Mouse (Mus musculus) heart, postnatal 36 days (tissue): ENCODE data around the gene Cdiptos. TPM values are rescaled to one million over a fixed set of nuclear protein-coding genes. Genes with fewer than 3 reads are reported as not detected.

Experiments
- DNase-seq, 2 experiments: peaks; one replicate each; pipeline ENCODE4 v3.0.0; 2021 to 2022
- intact Hi-C: fragments of 180-260 bp; cut with DNase I; formaldehyde crosslinking; loops from one replicate; pipeline ENCODE4 v1.15.1; 2025
- total RNA-seq, 2 experiments: library from RNA; stranded (reverse); gene quantifications; 2 replicates each; pipeline ENCODE4 v1.2.3; 2021

The Cdiptos gene
- total RNA-seq, 2 experiments from 2014 or later: 0.31 to 0.65 TPM

DNA sequence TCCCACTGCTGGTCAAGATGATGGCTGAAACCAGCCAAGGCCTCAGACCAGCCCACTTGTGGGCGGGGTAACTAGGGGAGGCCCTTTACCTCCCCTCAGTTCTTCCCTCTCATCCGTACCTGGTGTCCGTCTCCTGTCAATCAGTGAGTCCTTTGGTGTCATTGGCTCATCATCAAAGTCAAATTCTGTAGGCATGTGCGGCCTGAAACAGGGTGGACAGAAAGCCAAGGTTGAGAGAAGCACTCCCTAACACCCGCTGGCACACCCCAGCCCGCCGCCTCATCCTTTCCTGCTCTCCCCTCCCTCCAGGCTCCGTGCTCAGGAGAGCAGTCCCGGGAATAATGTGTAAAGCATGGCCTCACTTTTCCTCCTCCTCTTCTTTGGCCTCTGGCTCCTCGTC is 40.2 kb upstream of the Cdiptos start:
- DNase-seq: no peak
- intact Hi-C loops: no loop called here

GRCm38 (mm10) chr7:127014993-127015392 is 39.1 kb upstream of the Cdiptos start:
- intact Hi-C loops: loop anchor here (2.0 kb wide), 1 partner anchor 38 kb away; the partner anchor contains the start of gene Cdiptos
- DNase-seq: no peak

- peak; percentile 77 to 82 for DNase-seq
- intact Hi-C loops: loop anchor here (2.0 kb wide), 1 partner anchor 38 kb away; the partner anchor contains the start of gene Cdiptos
These were observed 38.4 kb upstream of the Cdiptos start, which contains the start of gene Mvp for GRCm38 (mm10) chr7:127014320-127014719. TSS of gene Mvp (minus strand) at chr7:127014621.

GRCm38 (mm10) chr7:127013385-127013784 is 37.5 kb upstream of the Cdiptos start:
- intact Hi-C loops: no loop called here
- no peak for DNase-seq

DNA sequence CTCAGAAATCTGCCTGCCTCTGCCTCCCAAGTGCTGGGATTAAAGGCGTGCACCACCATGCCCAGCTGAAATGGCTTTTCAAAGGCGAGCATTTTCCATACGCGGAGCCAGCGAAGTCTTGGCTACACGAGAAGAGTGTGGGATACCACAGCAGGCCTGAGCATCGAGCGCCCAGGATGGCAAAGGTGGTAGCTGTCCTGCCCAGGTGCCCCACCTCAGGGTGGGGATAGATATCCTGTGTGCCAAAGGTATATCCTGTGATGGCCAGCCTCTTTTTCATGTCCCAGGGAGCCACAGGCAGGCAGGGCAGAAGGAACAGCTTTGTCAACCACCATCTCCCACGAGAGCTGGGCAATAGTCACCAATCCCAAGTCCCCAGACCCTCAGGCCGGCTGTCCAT is 36.9 kb upstream of the Cdiptos start:
- intact Hi-C loops: no loop called here
- no peak for DNase-seq

GRCm38 (mm10) chr7:127012374-127012773 is 36.5 kb upstream of the Cdiptos start:
- no peak for DNase-seq
- intact Hi-C loops: no loop called here

DNA sequence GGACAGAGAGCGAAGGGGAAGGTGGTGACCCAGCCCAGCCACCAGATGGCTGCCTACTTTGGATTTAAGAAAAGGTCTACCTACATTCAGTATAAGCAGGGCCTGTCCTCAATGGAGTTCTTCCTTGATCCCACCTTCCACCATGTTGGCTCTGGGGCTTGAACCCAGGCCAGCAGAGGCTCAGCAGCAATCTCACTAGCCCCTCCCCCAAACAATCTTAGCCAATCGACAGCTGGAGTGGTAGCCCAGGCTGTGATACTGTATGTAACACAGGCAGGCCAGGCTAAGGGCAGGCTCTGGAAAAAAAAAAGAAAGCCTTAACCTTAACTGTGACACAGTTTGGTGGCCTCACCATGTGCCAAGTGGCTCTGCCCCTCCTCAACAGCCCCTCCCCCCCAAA is 35.8 kb upstream of the Cdiptos start:
- intact Hi-C loops: no loop called here
- no peak for DNase-seq

- intact Hi-C loops: no loop called here
- no peak for DNase-seq
These were observed 35.2 kb upstream of the Cdiptos start for GRCm38 (mm10) chr7:127011051-127011450.

DNA sequence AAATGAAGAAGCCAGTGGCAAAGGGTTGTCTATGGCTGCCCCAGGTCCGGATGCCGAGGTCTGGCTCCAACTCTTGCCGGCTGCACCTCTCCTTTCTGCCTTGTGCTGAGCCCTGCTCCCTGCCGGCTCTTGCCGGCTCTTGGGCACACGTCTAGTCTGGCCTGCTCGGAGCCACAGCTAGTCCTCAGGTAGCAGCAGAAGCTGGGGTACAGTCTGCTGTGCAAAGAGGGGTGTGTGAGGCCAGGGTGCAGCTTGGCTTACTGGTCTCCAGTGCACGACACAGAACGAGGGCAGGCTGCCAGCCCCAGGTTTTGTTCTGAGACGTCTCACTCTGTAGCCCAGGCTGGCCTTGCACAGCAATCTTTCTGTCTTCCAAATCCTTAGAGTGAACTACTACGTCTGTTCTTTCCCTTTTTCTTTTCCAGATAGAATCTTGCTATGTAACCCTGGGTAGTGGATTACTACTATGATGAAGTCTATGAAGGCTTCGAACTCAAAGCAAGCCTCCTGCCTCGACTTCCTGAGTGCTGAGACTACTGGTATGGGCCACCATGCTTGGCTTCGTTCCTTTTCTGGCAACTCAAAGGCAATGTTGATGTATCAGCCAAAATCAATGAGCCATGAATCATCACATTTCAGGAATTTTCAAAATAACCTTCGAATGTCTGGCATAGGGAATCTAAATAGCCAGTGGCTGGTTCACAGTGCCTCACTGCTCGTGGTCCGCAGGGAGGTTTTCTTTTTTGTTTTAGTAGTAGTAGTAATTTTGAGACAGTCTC is 33.6 kb upstream of the Cdiptos start:
- intact Hi-C loops: no loop called here
- no peak for DNase-seq

DNA sequence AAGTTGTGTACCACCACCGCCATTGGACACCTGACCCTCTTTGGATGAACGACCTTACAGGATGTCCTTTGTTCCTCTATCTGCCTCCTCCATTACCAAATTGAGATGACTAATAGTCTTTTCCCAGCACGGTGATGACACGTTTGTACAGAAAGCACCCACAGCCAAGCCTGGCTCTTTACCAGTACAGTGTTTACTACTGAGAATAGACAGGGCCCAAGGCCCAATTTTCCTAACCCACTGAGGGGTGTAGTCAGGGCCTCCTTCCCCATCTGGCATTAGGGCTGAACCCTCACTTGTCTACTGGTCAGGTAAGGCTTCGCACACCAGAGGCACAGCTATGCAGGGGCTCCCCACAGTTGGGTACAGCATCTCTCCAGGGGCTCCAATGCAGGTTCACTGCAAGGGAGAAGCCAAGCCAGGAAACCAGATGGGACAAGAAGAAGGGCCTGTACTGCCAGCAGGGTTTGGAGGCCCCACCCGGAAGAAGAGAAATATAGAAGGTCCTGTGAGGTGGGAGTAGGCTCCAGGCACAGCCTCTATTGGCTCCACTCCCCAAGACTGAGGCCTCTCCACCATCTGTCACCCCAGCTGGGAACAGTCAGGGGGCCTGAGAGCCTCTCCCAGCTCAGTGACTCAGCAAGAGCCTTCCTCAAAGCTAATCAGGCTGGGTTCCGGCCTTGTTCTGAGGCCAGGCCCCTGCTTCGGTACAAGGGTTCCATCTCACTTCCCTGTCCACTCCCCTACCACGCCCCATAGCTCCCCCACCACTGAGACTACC is 32.5 kb upstream of the Cdiptos start:
- peak; percentile 73 to 79 for DNase-seq
- intact Hi-C loops: no loop called here

GRCm38 (mm10) chr7:127007313-127008024 is 31.6 kb upstream of the Cdiptos start:
- DNase-seq: no peak
- intact Hi-C loops: no loop called here

DNA sequence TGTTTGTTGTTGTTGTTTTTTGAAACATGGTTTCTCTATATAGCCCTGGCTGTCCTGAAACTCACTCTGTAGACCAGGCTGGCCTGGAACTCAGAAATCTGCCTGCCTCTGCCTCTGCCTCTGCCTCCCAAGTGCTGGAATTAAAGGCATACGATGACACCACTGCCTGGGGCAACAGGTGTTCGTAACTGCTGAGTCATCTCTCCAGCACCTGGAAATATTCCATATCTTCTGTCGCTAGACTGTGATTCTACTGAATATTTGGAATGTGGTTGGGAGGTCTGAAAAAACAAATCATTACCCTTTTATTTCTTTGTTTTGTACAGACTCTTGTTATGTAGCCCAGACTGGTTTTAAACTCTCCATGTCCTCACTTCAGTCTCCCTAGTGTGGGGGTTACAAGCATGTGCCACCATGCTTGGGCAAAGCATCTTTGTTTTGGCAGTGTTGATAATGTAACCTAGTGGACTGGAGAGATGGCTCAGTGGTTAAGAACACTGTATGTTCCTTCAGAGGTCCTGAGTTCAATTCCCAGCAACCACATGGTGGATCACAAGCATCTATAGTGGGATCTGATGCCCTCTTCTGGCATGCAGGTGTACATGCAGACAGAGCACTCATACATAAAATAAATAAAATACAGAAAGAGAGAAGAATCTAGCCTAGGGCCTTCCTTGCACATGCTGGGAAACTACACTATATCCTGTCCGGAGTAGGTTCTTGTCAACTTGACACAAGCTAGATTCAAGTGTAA is 28.4 kb upstream of the Cdiptos start:
- intact Hi-C loops: no loop called here
- no peak for DNase-seq

- intact Hi-C loops: no loop called here
These were observed 27.7 kb upstream of the Cdiptos start for GRCm38 (mm10) chr7:127003620-127004019.

DNA sequence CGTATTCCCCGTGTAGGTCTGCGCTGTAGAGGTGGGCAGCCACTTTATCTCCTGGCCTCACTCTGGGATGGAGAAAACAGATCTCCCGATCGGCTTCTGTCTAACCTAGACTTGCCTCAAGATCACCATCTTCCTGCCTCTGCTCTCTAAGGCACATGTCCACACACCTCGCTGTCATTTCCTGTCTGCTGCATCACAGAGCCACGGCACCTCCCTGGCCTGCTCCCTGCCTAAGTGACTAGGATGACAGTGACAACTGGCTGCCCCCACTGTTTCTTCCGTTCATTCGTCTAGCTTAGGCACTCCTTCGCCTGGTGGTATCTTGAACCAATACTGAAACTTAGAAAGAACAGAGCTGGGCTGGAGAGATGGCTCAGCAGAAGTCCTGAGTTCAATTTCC is 23.7 kb upstream of the Cdiptos start:
- DNase-seq: no peak
- intact Hi-C loops: loop anchor here (5.0 kb wide), 1 partner anchor 52 kb away; the partner anchor contains the start of gene Asphd1

More at GRCm38 (mm10) chr7:127003620-127004019, 27.7 kb upstream of the Cdiptos start:
- DNase-seq: no peak

GRCm38 (mm10) chr7:126996449-126996848 is 20.6 kb upstream of the Cdiptos start:
- intact Hi-C loops: loop anchor here (5.0 kb wide), 1 partner anchor 49 kb away; the partner anchor contains the start of gene Asphd1
- no peak for DNase-seq

- DNase-seq: no peak
- intact Hi-C loops: no loop called here
These were observed 12.9 kb upstream of the Cdiptos start for GRCm38 (mm10) chr7:126988816-126989215.

- peak in 1 of 2 experiments; percentile 26 for DNase-seq
- intact Hi-C loops: loop anchor here (2.0 kb wide), 1 partner anchor 118 kb away; no protein-coding TSS in a partner anchor
These were observed 10.4 kb upstream of the Cdiptos start for GRCm38 (mm10) chr7:126986319-126986718.

- intact Hi-C loops: no loop called here
- DNase-seq: no peak
These were observed 9.0 kb upstream of the Cdiptos start for GRCm38 (mm10) chr7:126984667-126985444.

GRCm38 (mm10) chr7:126983113-126983512 is 7.2 kb upstream of the Cdiptos start:
- intact Hi-C loops: no loop called here
- no peak for DNase-seq
